Mouse (Mus musculus): ENCODE measurements around the gene Zfp341. TPM values are rescaled to one million over a fixed set of nuclear protein-coding genes. Genes with fewer than 3 reads are reported as not detected.
A peak's percentile ranks its signal among the peaks of the same experiment; 100 is the strongest.

Zfp341 gene
- total RNA-seq, 2 experiments from 2014 or later: 1.3 to 3.8 TPM

GRCm38 (mm10) chr2:154624137-154624536, 11.0 kb downstream of the Zfp341 start:
- no peak for ATAC-seq (replicated peaks; ENCODE audit: low FRiP score, poor library complexity, severe bottlenecking)

GRCm38 (mm10) chr2:154630531-154630930, 17.4 kb downstream of the Zfp341 start:
- no peak for ATAC-seq (replicated peaks; ENCODE audit: low FRiP score, poor library complexity, severe bottlenecking)

DNA sequence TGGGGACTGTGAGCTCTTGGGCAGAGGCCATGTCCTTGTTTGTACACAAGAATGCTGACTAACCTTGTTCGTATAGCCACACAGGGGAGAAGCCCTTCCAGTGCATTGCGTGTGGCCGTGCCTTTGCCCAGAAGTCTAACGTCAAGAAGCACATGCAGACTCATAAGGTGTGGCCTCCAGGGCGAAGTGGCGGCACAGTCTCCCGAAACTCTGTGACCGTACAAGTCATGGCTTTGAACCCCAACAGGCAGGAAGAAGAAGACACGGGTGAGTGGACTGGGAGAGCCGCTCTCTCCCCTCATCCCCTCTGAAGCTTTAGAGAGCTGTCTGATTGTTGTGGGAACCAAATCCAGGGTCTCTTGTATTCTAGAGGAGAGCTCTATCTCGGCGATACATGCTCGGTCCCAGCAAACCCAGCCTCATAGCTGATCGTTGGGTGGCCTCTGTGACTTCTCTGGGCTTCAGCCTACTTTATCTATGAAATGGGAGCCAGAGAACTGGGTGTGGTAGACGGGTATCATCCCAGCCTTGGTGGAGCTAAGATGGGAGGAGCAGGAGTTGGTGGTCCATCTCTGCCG, 19.2 kb downstream of the Zfp341 start:
- ATAC-seq (replicated peaks; ENCODE audit: low FRiP score, poor library complexity, severe bottlenecking): peak; percentile 81

DNA sequence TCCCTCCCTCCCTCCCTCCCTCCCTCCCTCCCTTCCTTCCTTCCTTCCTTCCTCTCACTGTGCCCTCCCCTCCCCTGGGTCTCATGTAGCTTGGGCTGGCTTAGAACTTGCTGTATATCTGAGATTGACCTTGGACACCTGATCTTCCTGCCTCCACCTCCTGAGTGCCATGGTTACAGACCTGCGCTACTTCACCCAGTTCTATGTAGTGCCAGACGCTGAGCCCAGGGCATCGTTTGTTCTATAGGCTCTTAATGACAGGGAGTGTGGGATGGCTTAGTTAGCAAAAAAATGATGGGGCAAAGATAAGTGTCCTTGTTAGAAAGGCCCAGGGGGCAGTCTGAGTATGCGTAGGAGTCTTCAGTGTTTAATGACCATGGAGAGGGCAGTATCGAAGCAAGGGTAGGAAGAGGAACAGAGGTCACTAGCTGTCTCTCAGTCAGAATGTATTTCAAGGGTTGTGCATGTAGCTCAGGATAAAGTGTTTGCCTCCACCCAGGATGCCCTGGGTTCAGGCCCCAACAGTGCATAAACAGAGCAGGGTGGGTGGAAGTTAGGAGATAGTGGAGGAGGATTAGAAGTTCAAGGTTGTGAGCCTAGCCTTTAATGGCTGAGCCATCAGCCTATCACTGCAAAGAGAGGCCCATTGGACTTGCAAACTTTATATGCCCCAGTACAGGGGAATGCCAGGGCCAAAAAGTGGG, 20.1 kb downstream of the Zfp341 start:
- peak; percentile 46 for ATAC-seq (replicated peaks; ENCODE audit: low FRiP score, poor library complexity, severe bottlenecking)

DNA sequence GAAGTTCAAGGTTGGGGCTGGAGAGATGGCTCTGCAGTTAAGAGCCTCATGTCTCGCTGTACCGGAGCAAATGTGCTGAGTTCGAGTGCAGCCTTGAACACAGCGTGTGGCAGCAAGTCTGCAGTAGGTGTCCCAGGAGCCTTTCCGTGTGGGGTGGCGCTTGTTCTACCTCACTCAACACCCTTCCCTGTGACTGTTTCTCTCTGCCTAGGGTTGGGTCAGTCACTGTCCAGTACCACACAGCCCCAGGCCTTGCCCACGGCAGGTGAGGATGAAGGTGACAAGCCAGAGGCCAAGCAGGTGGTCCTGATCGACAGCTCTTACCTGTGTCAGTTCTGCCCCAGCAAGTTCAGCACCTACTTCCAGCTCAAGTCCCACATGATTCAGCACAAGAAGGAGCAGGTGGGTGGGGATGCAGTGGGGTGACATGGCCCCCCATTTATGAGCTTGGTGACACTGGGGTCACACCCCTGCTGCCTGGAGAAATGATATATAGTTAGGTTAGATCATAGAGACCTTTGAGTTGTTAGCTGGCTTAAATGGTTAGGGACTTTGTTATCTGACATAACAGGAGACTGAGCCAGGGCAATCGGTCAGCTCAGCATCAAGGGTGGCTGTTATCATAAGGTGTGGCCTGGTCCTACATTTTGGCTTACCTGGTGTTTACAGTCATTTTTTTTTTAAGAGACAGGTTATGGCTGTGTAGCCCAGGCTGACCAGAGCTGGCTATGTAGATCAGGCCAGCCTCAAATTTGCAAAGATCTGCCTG, 21.0 kb downstream of the Zfp341 start:
- ATAC-seq (replicated peaks; ENCODE audit: low FRiP score, poor library complexity, severe bottlenecking): peak; percentile 48

- ATAC-seq (replicated peaks; ENCODE audit: low FRiP score, poor library complexity, severe bottlenecking): no peak
These were observed 22.7 kb downstream of the Zfp341 start for GRCm38 (mm10) chr2:154635826-154636225.

DNA sequence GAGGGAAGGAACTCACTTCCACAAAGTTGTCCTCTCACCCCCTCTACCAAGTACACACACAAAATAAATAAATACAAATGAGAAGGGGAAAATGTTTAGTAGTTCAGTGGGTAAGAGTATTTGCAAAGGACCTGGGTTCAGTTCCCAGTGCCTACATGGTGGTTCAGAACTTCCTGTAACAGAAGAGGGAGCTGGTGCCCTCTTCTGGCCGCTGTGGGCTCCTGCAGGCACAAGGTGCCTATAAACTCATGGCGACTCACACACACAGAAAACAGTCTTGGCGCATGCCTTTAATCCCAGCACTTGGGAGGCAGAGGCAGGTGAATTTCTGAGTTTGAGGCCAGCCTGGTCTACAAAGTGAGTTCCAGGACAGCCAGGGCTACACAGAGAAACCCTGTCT, 25.4 kb downstream of the Zfp341 start:
- ATAC-seq (replicated peaks; ENCODE audit: low FRiP score, poor library complexity, severe bottlenecking): no peak

- ATAC-seq (replicated peaks; ENCODE audit: low FRiP score, poor library complexity, severe bottlenecking): no peak
These were observed 26.0 kb downstream of the Zfp341 start for GRCm38 (mm10) chr2:154639115-154639514.

DNA sequence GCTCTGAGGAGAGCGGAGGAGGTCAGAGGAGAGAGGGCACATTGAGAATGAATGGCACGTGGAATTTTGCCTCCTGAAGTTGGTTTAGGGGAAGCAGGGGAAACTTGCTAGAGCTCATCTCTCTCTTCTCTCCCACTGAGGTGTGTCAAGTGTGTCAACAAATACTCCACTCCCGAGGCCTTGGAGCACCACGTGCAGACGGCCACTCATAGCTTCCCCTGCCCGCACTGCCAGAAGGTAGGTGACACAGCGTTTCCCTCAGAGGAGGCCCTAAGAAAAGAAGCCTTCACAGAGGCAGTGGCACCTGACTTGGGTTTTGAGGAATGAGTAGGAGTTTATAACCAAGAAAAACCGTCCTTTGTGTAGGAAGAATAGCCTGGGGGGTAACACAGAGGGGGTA, 28.1 kb downstream of the Zfp341 start:
- no peak for ATAC-seq (replicated peaks; ENCODE audit: low FRiP score, poor library complexity, severe bottlenecking)

DNA sequence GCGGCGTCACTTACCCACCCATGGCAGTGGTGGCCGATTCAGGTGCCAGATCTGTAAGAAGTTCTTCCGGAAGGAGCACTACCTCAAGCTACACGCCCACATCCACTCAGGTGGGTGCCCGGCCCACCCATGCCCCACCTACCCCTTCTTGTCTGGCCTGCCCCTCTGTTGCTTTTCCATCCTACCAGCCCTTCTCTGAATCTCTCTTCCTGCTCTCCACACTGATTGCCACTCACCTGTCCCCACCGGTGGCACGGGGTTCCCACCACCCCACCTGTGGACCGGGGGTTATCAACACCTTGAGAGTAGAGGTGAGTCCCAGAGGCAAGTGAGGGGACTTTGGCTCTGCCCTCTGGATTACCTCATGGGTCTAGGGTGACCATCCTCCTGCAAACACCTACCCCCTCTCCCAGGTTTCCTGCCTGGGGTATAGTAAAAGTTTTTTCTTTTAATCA, 28.9 kb downstream of the Zfp341 start:
- no peak for ATAC-seq (replicated peaks; ENCODE audit: low FRiP score, poor library complexity, severe bottlenecking)

DNA sequence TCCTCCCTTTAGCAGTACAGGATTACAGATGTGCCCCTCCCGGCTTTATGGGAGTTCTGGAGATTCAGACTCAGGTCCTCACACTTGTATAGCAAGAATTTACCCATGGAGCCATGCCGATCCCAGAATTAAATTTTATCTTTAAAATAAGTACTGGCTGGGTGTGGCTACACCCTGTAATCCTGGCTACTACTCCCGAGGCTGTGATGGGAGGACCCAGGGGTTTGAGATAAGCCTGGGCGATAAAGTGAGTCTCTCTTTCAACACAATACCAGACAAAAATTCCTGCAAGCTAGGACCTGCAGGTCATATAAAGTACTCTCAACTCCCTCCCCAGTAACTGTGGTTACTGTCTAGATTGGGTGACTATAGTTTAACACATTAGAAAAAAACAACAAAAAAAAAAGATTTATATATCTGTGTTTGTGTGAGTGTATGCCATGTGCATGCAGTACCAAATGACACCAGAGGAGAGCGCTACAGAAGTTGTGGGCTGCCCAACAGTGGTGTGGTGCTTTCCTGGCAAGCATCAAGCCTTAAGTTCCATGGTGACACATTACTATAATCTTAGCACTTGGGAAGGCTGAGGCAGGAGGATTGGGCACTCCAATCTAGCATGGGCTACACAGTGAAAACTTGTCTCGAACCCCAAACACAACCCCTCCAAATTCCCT, 29.8 kb downstream of the Zfp341 start:
- ATAC-seq (replicated peaks; ENCODE audit: low FRiP score, poor library complexity, severe bottlenecking): no peak

DNA sequence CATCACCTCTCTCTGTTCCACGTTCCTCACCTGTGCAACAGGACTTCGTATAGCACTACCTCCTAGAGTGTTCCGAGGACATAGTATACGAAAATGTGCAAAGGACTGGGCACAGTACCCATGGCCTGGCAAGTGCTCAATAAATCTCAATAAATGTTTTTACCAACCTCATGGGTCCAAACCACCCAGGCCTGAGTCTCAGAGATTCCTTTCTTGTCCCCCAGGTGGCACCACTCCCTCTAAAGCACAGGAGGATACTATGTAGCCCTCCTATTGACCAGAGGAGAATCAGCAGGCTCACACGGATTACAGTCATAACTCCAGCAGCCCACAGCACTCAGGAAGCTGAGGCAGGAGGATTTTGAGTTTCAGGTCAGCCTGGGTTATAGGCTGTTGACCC, 33.5 kb downstream of the Zfp341 start:
- peak; percentile 61 for ATAC-seq (replicated peaks; ENCODE audit: low FRiP score, poor library complexity, severe bottlenecking)

DNA sequence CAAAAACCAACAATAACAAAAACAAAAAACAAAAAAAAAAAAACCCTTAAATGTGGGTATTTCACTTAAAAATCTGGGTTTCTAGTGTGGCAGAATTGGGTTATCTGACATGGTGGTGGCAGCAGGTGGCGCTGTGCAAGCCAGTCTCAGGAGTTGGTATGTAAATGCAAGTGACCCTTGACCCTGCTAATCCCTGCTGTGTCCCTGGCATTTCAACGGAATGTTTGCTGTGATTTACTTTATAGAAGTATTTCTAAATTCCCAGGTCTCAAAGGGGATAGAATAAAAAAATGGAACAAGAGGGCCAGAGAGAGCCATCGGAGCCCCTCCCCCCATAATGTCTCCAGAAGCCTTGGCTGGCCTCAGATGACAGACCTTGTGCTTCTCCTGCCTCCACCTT, 35.0 kb downstream of the Zfp341 start:
- no peak for ATAC-seq (replicated peaks; ENCODE audit: low FRiP score, poor library complexity, severe bottlenecking)

DNA sequence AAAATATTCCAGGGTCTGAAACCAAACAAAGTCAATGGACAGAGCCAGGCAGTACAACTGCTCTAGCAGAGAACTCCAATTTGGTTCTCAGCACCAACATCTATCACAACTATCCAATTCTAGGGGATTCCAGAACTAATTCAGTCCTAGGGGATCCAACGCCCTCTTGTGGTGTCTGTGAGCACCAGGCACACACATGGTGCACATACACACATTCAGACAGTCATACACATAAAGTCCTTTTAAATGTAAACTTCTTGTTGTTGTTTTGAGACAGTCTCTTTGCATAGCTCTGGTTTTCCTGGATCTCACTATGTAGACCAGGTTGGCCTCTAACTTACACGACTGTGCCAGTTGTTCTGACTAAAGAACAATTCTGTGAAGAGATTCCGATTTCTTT, 37.3 kb downstream of the Zfp341 start:
- ATAC-seq (replicated peaks; ENCODE audit: low FRiP score, poor library complexity, severe bottlenecking): no peak

DNA sequence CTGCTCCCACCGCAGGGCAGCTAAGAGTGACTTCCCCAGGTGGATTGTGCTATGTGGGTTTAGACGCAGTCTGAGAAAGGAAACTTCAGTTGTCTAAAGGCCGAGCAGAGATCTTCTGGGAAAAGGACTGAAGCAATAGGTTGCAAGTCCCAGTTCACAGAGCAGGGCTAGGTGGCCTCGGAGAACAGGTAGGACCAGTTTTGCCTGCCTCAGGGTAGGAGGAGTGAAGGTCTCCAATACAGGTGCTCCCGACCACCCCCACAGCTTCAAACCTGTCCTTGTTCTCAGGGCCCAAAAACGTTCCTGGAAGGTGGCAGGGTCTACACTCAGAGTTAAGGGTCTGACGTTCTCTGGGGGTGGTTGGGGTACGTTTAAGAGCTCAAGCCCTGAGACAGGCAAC, 38.3 kb downstream of the Zfp341 start, which contains the start of gene Chmp4b:
TSS of gene Chmp4b (plus strand) at position 343 of the 400 bp plus-strand sequence.
- no peak for ATAC-seq (replicated peaks; ENCODE audit: low FRiP score, poor library complexity, severe bottlenecking)

GRCm38 (mm10) chr2:154654976-154655375, 41.9 kb downstream of the Zfp341 start:
- no peak for ATAC-seq (replicated peaks; ENCODE audit: low FRiP score, poor library complexity, severe bottlenecking)

DNA sequence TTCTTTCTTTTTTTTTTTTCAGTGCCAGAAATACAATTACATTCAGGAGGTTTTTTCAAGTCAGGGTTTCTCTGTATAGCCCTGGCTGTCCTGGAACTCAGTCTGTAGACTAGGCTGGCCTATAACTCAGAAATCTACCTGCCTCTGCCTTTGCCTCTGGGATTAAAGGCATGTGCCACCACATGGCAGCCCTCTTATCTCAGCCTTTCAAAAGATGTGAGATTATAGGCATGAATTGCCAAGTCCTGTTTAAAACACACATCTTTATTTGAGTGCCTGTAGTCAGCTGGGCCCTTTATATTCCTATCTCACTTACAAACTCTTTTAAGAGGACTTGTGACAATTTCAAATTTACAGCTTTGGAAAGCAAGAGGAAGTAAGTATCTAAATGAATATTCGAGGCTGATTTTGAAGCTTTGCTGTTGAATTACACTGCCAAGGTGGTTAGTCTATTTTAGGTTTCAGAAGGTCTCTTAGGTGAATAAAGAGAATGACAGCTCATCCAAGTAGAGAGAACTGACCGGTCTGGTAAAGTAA, 42.8 kb downstream of the Zfp341 start:
- ATAC-seq (replicated peaks; ENCODE audit: low FRiP score, poor library complexity, severe bottlenecking): no peak

DNA sequence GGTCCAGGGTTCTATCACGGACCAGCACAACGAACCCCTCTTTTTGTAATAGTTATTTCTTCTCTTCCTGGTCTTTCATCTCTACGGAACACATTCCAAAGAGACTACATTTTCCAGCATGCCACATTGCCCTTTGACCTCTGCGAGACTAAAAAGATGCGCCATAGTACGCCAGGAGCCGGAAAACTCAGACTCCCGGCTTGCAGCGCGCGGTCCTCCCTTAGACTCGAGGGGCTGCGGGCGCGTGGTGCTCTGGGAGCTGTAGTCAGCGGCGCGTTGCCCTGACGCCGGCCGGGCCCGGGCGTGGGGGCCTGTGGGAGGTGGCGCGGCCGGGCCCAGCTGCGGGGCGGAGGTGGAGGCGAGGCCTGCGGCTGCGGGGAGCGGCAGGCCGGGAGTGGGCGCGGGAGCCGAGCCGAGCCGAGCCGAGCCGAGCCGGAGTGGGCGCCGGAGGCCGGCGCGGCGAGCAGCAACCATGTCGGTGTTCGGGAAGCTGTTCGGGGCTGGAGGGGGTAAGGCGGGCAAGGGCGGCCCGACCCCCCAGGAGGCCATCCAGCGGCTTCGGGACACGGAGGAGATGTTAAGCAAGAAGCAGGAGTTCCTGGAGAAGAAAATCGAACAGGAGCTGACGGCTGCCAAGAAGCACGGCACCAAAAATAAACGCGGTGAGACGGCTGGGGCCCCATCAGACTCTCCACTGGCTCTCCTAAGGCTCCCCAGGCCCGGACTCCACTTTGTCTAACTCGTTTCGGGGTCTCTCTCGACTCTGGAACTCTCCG, 43.8 kb downstream of the Zfp341 start:
- ATAC-seq (replicated peaks; ENCODE audit: low FRiP score, poor library complexity, severe bottlenecking): peak; percentile 94

GRCm38 (mm10) chr2:154657486-154658237, 44.6 kb downstream of the Zfp341 start:
- peak; percentile 51 for ATAC-seq (replicated peaks; ENCODE audit: low FRiP score, poor library complexity, severe bottlenecking)

All from erythroid progenitor cell, adult 5-6 weeks (primary cell).